Mouse (Mus musculus) embryo, embryonic 10 days (tissue): ENCODE measurements at regions not wholly inside any gene's neighbourhood (a gene's known extent, or its start where the extent isn't known, plus 50 kb on each side); places are given as distances from the start of the nearest gene placed in this dataset.

ENCODE experiments used
- DNase-seq: peaks from one replicate; pipeline ENCODE4 v3.0.0-alpha.2; 2015; ENCODE audit warnings: low spot score

DNA sequence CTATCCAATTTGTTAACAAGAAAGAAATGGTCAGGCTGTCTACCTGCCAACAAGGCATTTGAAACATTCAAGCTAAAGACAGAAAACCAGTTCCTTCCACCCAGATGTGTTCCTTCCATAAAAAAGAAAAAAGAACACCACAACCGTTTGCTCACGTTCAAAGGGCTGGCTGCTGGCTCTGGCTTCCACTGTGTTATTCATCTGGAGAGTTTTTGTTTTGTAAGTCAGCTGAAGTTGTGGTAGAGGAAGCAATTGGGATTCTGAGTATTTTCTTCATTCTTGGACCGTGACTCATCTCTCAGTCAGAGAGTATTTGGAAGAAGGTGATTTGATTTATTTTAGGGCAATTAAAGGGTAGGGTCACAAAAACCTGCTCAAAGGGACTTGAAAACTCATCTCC lies 203.2 kb upstream of the Klf4 start:
- no peak for DNase-seq

DNA sequence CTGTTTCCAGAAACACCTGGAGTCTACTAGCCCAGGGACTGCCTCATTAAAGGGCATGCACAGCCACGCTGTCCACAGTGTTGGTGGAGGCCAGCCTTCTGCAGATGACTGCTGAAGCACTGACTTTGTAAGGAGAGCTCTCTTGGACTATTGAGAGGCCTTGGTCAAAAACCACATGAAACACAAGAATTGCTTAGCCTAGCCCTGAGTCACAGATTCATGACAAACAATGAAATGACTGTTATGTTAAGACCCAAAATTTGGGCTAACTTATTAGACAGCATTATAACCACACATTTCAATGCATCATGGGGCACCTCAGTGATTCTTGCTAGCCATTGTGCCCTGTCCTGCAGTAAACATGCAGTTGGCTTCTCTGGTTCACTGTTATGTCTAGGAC lies 202.1 kb upstream of the Klf4 start:
- DNase-seq = no peak

DNA sequence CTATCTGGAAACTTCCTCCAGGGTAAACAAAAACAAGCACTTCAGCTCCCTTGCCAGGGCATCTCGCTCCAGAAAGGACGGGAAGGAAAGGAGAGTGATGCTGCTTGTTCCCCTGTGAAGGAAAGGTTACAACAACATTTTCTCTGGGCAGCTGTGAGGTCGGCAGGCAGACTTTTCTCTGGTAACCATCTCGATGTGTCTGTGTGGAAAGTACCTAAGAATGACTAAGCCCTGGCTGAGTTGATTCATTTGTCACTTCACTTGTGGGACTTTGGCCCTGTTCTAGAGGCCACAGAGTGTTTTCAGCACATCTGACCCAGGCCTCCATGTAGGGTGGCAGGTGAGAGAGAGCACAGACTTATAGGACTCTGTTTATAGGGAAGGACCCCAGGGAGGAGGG lies 201.0 kb upstream of the Klf4 start:
- DNase-seq = no peak

DNA sequence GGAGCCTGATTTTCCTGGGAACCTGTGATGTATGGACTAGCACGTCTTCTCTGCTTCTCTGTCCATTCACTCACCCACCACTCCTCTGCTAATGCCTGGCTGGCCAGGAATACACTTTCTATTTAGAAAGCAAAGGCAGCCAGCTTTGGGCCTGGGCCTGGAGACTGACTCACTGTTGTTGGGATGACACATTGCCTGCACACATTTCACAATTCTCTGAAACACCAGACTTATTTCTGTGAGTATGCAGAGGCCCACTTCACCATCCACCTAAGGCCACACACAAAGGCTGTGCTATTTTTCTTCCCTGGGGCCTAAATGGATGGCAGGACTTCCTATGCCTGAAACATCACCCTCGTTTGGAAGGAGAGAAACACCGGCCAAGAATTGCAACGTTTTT lies 199.7 kb upstream of the Klf4 start:
- no peak for DNase-seq

DNA sequence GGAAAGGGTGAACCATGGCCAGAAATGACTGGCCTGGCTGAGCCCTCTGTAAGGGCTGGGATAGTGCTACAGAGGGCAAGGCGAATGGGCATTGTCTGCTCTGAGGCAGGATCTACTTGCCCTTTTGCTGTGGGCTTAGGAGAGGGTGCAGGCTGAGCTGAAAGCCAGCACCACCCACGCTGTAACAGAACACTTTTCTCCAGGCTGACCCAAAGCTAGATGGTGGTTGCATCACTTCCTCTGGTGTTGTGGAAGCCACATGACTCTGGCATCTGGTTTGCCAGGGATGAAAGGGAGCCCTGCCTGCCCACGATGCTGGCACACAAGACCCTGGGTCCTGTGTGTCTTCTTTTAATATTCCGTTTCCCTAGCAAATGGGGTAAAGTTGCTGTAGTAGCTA lies 198.0 kb upstream of the Klf4 start:
- no peak for DNase-seq

DNA sequence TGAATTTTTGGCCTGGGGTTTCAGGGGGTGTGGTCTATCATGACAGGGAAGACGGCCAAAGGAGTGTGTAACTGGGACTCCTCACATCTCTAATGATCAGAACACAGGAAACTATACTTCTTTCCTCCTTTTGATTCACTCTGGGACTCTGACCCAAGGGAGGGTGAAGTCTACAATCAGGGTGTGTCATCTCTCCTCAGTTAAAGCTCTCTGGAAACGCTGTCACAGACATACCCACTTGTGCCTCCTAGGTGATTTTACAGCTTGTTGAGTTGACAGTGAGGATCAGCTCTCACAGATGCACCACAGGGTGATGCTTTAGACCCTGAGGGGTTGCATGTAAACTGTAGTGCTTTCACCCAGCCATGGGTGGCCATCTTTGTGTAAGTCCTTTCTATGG lies 194.9 kb upstream of the Klf4 start:
- no peak for DNase-seq

DNA sequence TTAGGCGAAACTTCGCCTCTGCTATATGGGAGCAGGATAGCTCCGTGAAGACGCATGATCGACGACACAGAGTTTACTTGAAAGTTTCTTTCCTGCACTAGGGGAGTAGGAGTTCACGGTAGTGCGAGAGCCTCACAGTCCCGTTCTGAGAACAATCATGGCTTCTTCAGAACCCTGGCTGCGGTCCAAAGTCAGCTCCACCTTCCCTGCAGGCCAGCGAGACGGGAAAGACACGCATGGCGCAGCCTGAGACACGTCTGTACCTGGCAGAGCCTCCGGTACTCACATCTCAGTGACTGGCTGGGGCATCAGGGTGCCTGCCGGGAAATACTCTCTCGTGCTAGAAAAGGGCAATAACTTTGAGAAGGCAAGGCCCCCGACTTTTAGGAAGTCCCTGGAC lies 193.8 kb upstream of the Klf4 start:
- no peak for DNase-seq

DNA sequence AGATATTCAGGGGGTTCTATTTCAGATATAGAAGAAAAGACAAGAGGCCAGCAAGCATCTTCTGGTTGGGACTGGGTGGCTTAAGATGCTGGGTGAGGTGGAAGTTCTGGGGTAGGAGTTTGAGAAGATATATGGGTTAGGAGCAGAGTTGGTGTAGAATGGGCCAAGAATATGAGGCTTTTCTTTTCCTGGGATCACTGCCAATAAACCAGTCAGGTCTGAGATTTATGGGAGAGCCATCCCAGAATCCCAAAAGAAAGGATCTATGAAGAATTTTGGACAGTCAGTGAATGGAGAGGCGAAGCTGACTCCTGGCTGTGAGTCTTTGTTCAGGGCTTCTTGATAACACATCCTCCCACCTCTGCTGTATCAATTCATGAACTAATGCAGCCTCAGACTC lies 192.0 kb upstream of the Klf4 start:
- no peak for DNase-seq

DNA sequence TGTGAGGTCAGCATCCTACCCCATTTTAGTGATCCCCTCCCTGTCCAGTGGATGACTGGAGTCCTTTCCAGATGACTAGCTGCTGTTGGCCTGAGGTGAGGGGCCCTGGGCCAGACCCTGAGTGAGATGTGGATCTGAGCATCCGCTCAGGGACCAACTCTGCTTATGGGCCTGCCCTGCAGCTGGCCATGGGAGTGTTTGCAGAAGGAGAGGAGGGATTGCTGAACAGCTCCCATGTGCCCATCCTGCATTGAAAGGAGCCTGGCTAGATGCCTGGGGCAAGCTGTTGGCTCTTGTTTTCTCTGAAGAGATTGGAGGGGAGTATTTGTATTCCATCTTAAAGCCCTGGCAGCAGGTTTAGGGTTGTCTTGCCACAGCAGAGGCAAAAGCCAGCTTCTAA lies 190.9 kb upstream of the Klf4 start:
- no peak for DNase-seq

DNA sequence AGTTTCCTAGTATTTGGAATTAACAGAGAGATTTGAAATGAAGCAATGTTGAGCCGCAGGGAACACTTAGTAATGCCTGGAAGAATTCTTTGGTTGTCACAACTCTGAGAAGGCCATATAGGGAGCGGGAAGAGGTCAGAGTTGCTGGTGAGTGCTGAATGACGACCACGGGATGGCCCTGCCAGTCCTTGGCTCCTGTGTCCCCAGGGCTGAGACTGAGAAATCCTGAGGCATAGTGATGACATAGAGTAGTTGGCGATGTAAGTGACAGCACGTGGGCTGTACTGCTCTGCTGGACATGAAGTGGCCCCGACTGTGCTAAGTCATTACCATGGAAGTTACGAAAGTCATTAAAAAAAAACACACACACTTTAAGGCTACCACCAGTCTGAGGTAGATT lies 190.1 kb upstream of the Klf4 start:
- DNase-seq = no peak

DNA sequence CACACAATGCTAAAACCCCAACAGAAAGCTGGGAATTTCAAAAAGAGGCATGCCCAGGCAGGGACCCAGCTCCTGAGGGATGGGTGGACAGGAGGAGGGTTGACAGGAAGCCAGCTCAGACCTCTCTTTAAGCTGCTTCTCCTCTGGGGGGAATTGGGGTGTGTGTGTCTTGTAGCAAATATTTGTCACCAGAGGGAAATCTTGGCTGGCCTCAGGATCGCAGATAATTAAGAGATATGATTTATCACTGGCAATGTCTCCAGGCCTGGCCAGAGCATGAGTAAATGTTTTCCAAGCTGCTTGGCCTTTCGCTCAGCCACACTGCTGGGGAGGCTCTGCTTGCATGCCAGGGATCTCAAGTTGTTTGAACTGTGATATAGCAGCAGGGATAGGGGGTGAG lies 189.6 kb upstream of the Klf4 start:
- no peak for DNase-seq

DNA sequence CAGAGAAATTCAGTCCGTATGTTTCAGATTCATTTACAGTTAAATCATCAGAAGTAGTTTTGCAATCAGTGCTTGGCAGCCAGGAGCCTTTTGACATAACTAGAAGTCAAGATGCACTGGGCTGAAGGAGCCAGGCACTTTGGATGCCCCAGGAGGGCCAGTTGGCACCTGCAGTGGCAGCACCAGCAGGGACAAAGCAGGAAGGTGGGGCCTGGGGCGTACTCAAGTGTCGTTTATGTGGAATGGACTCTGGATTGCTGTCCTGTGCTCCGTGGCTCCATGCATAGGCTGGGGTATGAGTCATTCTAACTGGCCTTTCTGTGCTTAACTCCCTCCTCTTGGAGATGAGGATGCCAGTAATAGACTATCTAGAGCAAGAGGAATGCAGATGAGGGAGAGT lies 186.2 kb upstream of the Klf4 start:
- DNase-seq = no peak

DNA sequence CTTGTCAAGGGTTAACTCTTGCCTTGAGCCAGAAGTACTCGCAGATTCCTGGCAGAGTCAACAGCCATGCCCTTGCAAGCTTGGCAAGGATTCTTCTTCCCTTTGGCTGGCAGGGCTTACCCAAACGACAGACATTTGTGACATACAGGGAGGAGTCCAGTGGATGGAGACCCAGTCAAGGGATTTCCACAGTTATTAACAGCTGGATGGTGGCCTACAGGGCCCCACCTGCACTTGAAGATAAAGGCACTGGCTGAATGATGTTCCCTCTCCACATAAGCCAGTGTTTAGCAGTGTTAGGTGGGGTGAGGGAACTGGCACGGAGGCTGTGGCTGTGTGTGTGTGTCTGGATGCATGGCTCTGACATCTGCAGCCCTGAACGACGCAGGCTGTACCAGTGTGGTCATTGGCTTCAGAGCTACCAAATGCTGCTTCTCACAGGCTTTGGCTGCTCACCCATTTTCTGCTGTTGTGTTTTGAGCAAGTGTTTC lies 183.9 kb upstream of the Klf4 start:
- no peak for DNase-seq

DNA sequence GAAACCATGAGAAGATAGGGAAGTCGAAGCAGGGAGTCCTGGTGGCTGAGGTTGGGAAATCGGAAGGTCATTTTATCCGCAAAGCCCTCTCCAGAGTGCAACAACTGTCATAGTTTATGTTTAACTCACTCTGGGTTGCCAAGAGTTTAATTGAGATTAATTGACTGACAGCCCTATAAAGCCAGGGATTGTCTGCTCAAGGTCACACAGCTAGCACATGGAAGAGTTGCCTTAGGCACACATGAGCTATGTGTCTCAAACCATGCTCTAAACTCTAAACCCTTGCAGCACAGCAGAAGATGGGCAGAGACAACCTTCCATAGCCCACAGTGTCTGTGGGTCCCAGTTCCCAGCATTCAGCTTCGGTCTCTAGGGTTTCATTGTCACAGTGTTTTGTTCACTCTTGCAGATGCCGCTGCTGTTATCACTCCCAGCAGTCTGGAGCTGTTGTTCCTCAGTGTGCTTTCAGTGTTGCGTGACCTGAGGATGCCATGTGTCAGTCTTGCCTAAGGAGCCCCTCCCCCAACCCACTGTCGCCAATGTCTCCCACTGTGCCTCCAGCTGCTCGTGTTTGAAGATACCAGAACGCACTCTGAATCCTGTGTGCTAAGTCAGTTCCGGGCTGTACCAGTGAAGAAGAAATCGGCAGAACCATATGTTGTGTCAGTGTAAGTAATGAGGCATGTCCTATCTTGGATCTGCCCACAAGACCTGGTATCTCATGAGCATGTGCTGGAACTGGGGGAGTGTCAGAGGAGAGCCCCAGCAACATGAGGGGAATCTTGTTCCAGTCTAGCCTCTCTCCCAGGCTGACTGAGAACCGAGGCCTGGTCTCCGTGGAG lies 179.5 kb upstream of the Klf4 start:
- DNase-seq = peak; percentile 12

DNA sequence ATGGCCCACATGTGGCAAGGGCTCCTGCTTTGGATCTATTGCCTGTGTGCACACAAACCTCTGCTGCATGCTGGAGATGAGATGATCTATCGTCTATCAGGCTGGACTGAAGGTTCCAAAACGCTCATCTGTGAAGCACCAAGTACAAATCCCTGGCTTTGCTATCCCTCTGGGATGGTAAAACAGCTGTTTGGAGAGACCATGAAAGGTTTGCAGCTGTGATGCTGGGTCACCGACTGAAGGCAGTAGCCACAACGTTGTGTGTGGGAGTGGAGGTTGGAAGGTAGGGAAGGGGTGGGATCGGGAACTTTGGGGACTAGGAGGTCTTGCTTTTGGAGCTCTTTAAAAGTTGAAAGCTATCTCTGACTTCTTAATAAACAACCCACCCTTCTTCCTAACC lies 178.2 kb upstream of the Klf4 start:
- DNase-seq = no peak

DNA sequence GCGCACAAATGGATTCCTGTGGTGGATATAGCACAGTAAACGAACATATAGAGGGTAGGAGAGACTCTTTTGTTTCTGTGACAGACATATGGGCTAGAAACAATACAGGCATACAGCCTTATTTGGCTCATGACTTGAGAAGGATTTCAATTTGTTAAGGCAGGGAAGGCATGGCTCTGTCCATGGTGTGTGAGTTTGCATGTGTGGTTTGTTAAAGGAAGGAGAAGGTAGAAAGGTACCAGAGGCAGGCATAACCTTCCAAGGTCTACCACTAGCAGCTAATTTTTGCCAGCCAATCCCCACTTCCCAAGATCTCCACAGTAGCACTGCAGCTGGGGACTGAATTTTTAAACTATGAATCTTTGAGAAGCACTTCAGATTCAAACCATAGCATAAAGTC lies 176.5 kb upstream of the Klf4 start:
- no peak for DNase-seq

DNA sequence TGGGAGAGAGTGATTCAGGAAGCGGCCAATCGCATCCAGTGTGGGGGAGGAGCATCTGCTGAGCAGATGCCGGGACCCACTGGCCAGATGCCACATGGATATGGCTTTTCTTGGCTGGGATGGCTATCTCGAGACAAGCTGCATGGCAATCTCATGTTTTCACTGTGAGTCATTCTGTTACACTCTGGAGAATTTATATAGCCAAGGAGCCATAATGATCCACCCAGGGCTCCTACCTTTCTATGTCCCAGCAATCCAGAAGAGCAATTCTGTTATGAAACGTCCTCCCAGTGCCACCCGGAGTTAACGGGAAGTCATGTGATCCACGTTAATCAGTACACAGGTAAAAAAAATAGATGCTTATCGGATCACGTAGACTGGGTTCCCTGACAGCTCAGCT lies 175.7 kb upstream of the Klf4 start:
- DNase-seq = no peak

DNA sequence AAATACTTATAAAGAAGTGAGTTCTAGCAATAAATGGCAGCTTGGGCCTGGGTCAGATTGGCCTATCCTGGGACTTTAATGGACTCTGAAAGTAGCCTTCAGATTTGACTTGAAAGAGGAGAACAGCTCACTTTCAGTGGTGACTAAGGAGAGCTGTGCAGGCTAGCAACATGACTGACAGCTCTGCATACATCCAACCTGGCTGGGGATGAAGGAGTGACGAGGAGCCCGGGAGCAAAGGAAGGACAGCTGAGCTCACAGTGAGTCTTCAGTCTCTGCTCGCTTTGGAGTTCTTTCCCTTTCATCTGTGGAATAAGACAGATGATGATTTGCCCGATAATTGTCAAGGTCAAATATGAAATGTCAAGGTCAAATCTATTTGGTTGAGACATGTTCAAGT lies 172.7 kb upstream of the Klf4 start:
- no peak for DNase-seq

DNA sequence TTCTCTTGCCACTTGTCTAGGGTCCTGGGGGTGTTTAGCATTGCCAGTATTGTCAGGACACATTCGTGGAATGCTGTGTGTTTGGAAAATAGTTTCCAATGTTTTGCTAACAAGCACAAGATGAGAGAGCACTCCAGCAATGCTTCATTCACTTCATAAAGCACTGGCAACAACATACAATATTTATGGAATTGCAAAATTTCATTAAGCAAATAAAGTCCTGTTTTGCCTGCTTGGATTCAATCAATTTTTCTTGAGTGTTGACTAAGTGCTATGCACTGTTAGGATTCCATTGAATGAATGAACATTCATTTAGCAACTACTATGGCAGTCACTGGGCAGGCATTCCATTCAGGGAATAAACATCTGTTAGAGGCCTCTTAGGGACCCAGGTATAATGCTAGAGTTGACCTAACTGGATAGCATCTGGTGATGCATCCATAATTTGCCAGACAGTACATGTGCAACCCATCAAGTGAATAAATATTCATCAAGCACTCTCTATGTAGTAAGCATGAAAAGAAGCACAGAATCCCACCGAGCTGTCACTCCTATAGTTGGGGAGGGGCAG lies 171.2 kb upstream of the Klf4 start:
- DNase-seq = no peak

DNA sequence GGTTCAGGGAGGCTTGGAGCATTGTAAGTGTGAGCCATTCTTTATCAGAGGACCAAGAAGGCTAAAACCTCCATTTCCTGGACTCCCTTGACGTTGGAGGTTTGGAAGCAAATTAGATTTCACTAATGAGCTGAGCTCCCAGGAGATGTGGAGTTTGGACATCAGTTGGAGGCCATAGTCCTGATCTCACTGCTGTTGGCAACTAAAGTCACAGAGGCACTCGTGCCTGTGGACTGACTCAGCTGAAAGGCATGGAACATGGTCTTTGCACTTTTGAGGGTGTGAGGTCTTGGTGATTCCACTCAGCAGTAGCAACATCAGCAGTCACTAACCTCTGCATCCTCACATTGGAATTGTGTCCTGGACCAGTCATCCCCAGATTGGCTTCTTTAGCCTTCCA lies 169.1 kb upstream of the Klf4 start:
- no peak for DNase-seq

DNA sequence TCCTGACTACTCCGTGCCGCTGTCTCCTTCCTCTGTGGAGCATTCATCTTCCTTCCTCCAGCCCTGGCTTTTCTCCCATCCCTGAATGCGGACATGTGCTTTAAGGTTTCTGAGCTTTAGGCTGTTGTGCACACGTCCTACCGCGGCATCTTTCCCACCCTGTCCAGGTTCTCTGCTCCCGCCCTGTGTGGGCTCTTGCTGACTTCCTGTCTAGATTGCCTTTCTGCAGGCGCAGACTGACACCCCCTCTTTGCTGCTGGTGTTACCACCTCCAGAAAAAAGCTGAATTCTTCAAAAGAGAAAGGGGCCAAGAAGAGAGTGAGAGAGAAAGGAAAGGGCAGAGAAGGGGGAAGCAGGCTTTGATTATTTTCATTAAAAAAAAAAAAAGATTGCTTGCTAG lies 167.7 kb upstream of the Klf4 start:
- DNase-seq = no peak

DNA sequence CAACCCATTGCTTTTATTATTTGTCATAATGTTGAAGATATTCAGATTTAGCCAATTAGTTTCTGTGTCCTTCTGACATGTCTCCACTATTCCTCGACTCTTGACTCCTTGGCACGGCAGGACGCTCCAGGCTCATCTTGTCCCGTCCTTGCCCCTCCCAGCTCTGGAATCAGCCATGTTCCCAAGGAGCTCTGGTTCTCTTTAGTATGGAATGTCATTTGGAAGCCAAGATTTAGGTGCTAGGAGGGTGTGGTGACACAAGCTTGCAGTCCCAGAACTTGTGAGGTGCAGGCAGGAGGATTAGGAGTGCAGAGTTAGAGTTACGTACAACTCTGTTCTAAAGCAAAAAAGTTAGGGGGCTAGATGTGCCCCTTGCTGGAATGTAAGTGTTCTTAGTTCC lies 166.9 kb upstream of the Klf4 start:
- no peak for DNase-seq

DNA sequence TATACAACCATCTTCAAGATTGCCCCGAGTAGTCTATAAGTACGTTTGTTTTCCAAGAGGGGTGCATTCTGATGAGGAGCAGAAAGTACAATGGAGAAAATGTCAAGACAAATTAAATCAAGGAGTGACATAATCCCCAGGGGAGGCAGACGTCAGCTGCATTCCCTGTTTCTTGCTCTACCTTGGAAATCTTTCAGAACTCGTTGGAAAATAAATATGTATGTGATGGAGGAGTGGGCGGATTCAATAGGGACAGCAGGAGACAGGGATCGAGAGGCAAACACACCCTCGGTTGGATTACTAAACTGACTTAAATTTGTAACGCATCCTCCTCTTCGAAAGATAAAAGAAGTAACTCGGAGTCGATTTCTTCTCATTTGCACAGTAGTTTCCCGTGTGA lies 164.8 kb upstream of the Klf4 start:
- no peak for DNase-seq

DNA sequence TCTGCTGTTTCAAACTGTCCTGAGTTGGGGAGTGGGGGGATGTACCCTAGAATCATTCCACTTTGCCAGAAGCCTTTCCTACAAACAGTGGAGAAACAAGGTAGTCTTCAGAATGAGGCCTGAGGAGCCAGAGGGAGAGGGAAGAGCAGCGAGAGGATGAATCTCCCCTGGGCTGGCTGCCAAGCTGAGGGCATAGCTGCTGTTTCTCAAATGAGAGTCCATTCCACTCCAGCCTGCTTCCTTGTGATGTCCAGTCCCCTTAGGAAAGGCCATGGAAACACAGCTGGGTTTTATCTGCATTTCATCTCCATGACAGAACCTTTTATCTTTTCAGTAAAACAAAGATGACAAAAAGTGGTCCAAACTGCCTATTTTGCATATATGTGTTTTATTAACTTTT lies 164.2 kb upstream of the Klf4 start:
- no peak for DNase-seq
